ENCODE assay signal across 15 mouse cellular contexts in genomic region chr13:46841668-46842067, GRCm38 (mm10).
A peak's percentile ranks its signal among the peaks of the same experiment; 100 is the strongest.
DNase-seq lines count a peak whose midpoint lies in the region; ATAC-seq lines count a peak whose summit lies in the region.
"Had no signal": no experiment of that assay in that cellular context is flagged by ENCODE, and none has a peak within 500 bp of the region (broad histone marks: within the 10 kb centered on the region; RNA-seq: fewer than 3 reads in every experiment).

No protein-coding gene starts in this region.

- no peaks in the 10 kb centered on the region for H3K9me3 ChIP-seq in heart, embryonic 16.5 days (replicated peaks; ENCODE audit: control insufficient read depth, low read length)
- no peaks in the 10 kb centered on the region for H3K9me3 ChIP-seq in heart, embryonic 10.5 days
- H3K9me3 ChIP-seq in stomach, embryonic 14.5 days (ENCODE audit: control insufficient read depth, low read depth, low read length) = no peaks in the 10 kb centered on the region
- H3K9me3 ChIP-seq: lung, embryonic 15.5 days had no signal

- H3K4me2 ChIP-seq in heart, embryonic 16.5 days (ENCODE audit: low read depth, low read length) = peak overlapping the region; percentile 52
- H3K4me2 ChIP-seq in stomach, embryonic 14.5 days (replicated peaks; ENCODE audit: low read depth, low read length) = no peak overlapping the region
- H3K4me2 ChIP-seq: lung, embryonic 15.5 days had no signal

- no peaks in the 10 kb centered on the region for H3K36me3 ChIP-seq in heart, embryonic 16.5 days (ENCODE audit: control insufficient read depth, insufficient read depth)
- 0 out of 2 replicates have a peak, but pooled peaks cover 5% of the 10 kb centered on the region for H3K36me3 ChIP-seq in heart, embryonic 10.5 days
- no peaks in the 10 kb centered on the region for H3K36me3 ChIP-seq in stomach, embryonic 14.5 days (ENCODE audit: control insufficient read depth, insufficient read depth, low read length)
- H3K36me3 ChIP-seq: lung, embryonic 15.5 days had no signal

- H3K27ac ChIP-seq in heart, embryonic 16.5 days (ENCODE audit: low read length) = peak overlapping the region; percentile 83
- H3K27ac ChIP-seq in heart, embryonic 10.5 days = no peak overlapping the region
- peak overlapping the region; percentile 44; the same call in 1 of the 2 replicates for H3K27ac ChIP-seq in stomach, embryonic 14.5 days (ENCODE audit: low read length)
- H3K27ac ChIP-seq: lung, embryonic 15.5 days had no signal

- peak overlapping the region; percentile 41; the same call in 1 of the 2 replicates for H3K9ac ChIP-seq in heart, embryonic 16.5 days (ENCODE audit: low read length)
- H3K9ac ChIP-seq in stomach, embryonic 14.5 days (replicated peaks; ENCODE audit: low read depth, low read length) = no peak overlapping the region
- H3K9ac ChIP-seq: forebrain, postnatal 0 days; lung, embryonic 15.5 days had no signal

- DNase-seq in cerebellum, adult 18-20 months = peak; percentile 65 to 69
- no peak for DNase-seq in cerebellum, postnatal 4 days (ENCODE audit: low spot score in 2 of 2)
- no peak for DNase-seq in heart, embryonic 10.5 days (ENCODE audit: low spot score)
- DNase-seq in cerebellum, postnatal 10 days = peak; percentile 49 to 51
- DNase-seq in layer of hippocampus, postnatal 10 days (ENCODE audit: low spot score in 2 of 2) = no peak
- no peak for DNase-seq in kidney, postnatal 36 days
- DNase-seq: forebrain, postnatal 0 days; kidney, adult 9 months; thymus, adult 18-20 months had no signal

- H3K4me3 ChIP-seq in heart, embryonic 16.5 days (ENCODE audit: low read length) = peak overlapping the region; percentile 29
- H3K4me3 ChIP-seq in heart, embryonic 10.5 days = no peak overlapping the region
- H3K4me3 ChIP-seq in stomach, embryonic 14.5 days (ENCODE audit: low read depth, low read length) = no peak overlapping the region
- H3K4me3 ChIP-seq: erythroblast, embryonic 14.5 days; lung, embryonic 15.5 days had no signal

- H3K4me1 ChIP-seq in heart, embryonic 16.5 days (ENCODE audit: control insufficient read depth, insufficient read depth, low read length) = peaks cover 18% of the 10 kb centered on the region
- H3K4me1 ChIP-seq in heart, embryonic 10.5 days = 0 out of 2 replicates have a peak, but pooled peaks cover 3% of the 10 kb centered on the region
- H3K4me1 ChIP-seq in stomach, embryonic 14.5 days (ENCODE audit: control insufficient read depth, insufficient read depth, low read length) = no peaks in the 10 kb centered on the region

- no peaks in the 10 kb centered on the region for H3K27me3 ChIP-seq in heart, embryonic 16.5 days (ENCODE audit: control insufficient read depth, insufficient read depth, low read length)
- no peaks in the 10 kb centered on the region for H3K27me3 ChIP-seq in heart, embryonic 10.5 days (ENCODE audit: insufficient read depth, poor library complexity, severe bottlenecking)
- no peaks in the 10 kb centered on the region for H3K27me3 ChIP-seq in stomach, embryonic 14.5 days (ENCODE audit: control insufficient read depth, insufficient read depth, low read length)
- H3K27me3 ChIP-seq: lung, embryonic 15.5 days; Patski had no signal

- ATAC-seq in heart, embryonic 16.5 days (replicated peaks; ENCODE audit: extremely low read depth, insufficient read depth, low FRiP score) = peak; percentile 41; the same call in 1 of the 2 replicates
- no peak for ATAC-seq in stomach, embryonic 14.5 days (ENCODE audit: insufficient number of reproducible peaks, insufficient read depth, low FRiP score, low read depth)
- ATAC-seq: forebrain, postnatal 0 days; hindbrain, embryonic 16.5 days had no signal

- 81% methylated on average over 3 of the region's 3 CpGs for WGBS in heart, embryonic 16.5 days
- WGBS in heart, embryonic 10.5 days = 84% methylated on average over 3 of the region's 3 CpGs
- 81% methylated on average over 3 of the region's 3 CpGs for WGBS in stomach, embryonic 14.5 days

Comparison
In these comparisons a context has a peak if more than half of its experiments do, and no peak if none do; other contexts are left out.
1. DNase-seq: peak in cerebellum, adult 18-20 months (2 of 2) and cerebellum, postnatal 10 days (2 of 2); none in cerebellum, postnatal 4 days (0 of 2), heart, embryonic 10.5 days (single experiment), layer of hippocampus, postnatal 10 days (0 of 2) and kidney, postnatal 36 days (0 of 2).